Mouse (Mus musculus) skeletal muscle tissue, adult 2 months (tissue): ENCODE measurements around the gene Mycbp2.

ENCODE experiments used
- DNase-seq: peaks from one replicate; pipeline ENCODE4 v3.0.0-alpha.2; 2012; ENCODE audit warnings: low read depth, low spot score

Gene Mycbp2

DNA sequence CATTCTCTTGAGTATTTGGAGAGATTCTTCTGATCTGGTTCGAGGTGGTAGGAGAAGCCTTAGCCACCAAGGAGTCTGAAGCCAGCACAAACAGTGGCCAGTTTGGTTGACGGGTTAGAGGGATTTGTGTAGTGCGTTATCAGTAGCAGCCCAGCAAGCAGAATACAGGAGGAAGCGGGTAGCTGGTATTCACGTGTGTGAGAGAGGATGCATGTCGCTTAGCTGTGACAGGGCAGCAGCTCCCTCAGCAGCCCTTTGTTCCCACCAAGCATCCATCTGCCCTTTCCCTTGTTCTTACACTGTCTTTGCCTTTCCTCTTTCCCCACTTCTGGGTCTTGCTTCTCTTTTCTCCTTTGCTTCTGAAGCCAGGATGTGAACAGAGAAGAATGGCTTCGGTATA, 271.4 kb downstream of the Mycbp2 start:
- DNase-seq = no peak

- no peak for DNase-seq
These were observed 272.8 kb downstream of the Mycbp2 start for GRCm38 (mm10) chr14:103073825-103074224.

- no peak for DNase-seq
These were observed 273.9 kb downstream of the Mycbp2 start for GRCm38 (mm10) chr14:103072731-103073130.

DNA sequence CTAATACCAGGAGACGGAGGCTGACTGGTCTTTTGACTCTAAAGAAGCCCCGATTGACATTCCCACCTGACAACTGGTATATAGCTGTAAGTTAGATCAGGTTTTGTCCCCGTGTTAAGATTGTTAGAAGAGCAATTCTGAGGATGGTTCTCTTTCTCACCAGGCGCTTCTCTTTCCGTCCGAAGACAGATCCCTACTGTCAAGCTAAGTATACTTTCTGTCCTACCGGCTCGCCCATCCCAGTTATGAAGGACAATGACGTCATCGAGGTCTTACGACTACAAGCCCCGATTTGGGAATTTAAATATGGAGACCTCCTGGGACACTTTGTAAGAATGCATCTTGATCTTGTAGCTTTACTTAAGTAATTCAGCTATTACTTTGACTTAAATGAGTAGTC, 275.1 kb downstream of the Mycbp2 start:
- no peak for DNase-seq

DNA sequence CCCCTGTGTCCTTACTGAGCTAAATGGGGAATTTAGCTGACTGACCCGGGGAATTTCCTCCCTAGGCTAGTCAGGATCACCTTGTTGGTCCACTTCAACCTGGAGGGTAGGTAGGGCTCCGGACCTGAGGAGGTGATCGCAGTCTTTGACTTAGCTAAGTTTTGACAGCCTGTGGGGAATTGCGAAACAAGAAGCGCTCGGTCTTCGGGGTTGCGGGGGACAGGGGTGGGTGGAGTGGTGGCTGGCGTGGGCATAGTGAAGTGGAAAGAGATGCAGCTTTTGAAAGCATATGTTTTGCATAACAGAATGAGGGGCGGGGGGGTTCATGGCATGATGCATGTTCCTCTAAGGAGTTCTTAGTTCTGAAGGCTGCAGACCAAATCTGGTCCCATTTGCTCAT, 275.8 kb downstream of the Mycbp2 start:
- DNase-seq = no peak

GRCm38 (mm10) chr14:103069864-103070611, 276.6 kb downstream of the Mycbp2 start, which contains the start of gene Cln5:
Cln5 (plus strand) TSS chr14:103070216.
- DNase-seq = peak; percentile 95

DNA sequence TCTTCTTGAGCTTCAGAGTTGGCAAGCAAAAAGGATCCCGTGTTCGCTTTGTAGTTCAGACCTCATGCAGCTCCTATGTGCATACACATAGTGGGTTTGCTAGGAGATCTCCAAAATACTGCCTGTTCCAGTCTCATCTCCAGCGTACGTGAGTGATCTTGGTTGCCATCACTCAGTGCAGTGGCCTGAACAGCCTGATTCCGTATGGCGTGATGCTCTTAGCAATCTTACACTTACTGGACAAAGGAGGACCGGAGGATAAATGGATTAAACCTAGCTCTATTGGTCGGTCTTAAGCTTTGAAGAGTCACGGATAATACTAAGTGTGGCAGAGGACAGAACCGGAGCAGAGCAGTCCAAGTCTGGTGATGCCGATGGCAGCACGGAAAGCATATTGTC, 277.1 kb downstream of the Mycbp2 start:
- no peak for DNase-seq

DNA sequence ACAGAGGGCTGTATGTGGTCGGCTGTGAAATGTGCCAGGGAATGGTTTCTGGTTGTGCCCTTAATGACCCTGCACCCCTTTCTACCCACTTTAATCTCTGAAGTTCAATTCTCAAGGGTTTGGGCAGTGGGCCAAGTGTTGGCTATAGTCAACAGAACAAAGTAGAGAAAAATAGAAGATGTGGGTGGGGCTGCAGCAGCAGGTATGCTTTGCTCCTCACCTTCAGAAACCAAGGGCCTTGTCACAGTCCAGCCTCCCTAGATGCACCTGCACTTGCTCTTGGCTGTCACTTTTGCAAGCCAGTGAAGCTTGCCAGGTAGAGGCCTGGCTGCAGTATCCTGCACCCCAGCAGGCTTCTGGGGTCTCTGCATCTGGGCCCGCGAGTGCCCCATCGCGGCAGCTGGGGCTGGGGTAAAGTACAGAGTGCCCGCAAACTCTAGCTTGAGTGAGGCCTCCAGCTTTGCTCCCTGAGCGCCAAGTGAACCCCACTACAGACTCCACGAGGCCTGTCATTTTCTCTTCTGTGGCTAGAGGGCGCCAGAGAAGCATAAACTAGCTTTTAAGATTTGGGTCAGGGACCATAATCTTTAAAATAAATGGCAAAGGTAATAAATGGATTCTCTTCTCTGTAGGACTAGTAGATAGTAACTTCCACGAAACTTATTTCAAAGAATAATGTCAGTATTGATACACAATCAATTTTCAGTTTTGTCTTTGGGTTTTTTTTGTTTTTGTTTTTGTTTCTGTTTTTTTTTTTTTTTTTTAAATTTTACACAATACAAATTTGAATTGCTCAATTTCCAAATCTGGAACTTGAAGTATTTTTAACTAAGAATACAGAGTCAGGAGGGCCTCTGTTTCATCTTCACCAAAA, 281.1 kb downstream of the Mycbp2 start:
- peak; percentile 40 for DNase-seq
